Mouse (Mus musculus) limb, embryonic 13.5 days (tissue): ENCODE measurements around the gene Aktip. TPM values are rescaled to one million over a fixed set of nuclear protein-coding genes. Genes with fewer than 3 reads are reported as not detected.

Experiments
- ATAC-seq: fragments of 200-750 bp; cut with Nextera tagmentation; 2 replicates; pipeline ENCODE4 v1.8.0; 2017; ENCODE audit warnings: low read depth, moderate number of reproducible peaks, moderate TSS enrichment; ENCODE audit not compliant: low FRiP score
- H3K27ac ChIP-seq: fragments of 300-500 bp; sonication (generic); 2 replicates; pipeline ENCODE4 v1.5.1; 2015; ENCODE audit warnings: inconsistent platforms, mild to moderate bottlenecking, moderate library complexity
- H3K27me3 ChIP-seq: fragments of 300-500 bp; sonication (generic); 2 replicates; pipeline ENCODE4 v1.6.1; 2015; ENCODE audit warnings: mild to moderate bottlenecking, inconsistent platforms
- H3K36me3 ChIP-seq: fragments of 300-500 bp; sonication (generic); 2 replicates; pipeline ENCODE4 v1.6.1; 2015; ENCODE audit warnings: inconsistent platforms, mild to moderate bottlenecking, moderate library complexity
- H3K4me1 ChIP-seq: fragments of 300-500 bp; sonication (generic); 2 replicates; pipeline ENCODE4 v1.6.1; 2015; ENCODE audit warnings: inconsistent platforms
- H3K4me2 ChIP-seq: fragments of 300-500 bp; sonication (generic); replicated peaks from 2 replicates; pipeline ENCODE4 v1.6.1; 2015; ENCODE audit warnings: inconsistent platforms, mild to moderate bottlenecking, moderate library complexity
- H3K4me3 ChIP-seq: fragments of 300-500 bp; sonication (generic); 2 replicates; pipeline ENCODE4 v1.5.1; 2015; ENCODE audit warnings: moderate library complexity, mild to moderate bottlenecking, inconsistent platforms
- H3K9ac ChIP-seq: fragments of 300-500 bp; sonication (generic); 2 replicates; pipeline ENCODE4 v1.6.1; 2015; ENCODE audit warnings: mild to moderate bottlenecking, inconsistent platforms
- H3K9me3 ChIP-seq: fragments of 300-500 bp; sonication (generic); 2 replicates; pipeline ENCODE4 v1.6.1; 2016; ENCODE audit warnings: inconsistent platforms
- WGBS: fragments of 180-500 bp; shearing (Covaris S2); methylation state at CpG from one replicate; pipeline ENCODE4 v1.1.7; 2015; 5-methylcytosine and 5-hydroxymethylcytosine counted together
- polyA plus RNA-seq: library from polyadenylated mRNA; unstranded; fragments of >200 nt; fragmentation: Nextera tagmentation; extraction: Ambion mirVana; gene quantifications from 2 replicates; pipeline ENCODE4 v1.2.1, GENCODE M21; 2015

The Aktip gene
- polyA plus RNA-seq, 1 experiment from 2014 or later: 53.4 TPM

DNA sequence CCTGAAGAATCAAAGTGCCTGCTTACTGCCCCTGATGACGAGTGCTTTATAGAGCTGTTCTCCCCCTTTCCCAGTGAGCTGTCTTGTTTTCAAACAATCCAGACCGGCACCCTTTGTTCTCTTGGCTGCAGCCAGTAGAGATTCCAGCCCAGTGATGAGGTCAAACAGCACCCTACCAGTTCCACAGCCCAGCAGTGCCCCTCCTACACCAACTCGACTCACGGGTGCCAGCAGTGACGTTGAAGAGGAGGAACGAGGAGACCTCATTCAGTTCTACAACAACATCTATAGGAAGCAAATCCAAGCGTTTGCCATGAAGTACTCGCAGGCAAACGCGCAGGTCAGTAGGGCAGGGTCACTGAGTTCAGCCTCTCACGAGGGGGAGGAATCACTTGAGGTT, 84.9 kb downstream of the Aktip start:
- WGBS: 78% methylated on average over 11 of the region's 11 CpGs
- no peak for ATAC-seq
- H3K36me3 ChIP-seq: peaks cover 80% of the 10 kb centered on the region

DNA sequence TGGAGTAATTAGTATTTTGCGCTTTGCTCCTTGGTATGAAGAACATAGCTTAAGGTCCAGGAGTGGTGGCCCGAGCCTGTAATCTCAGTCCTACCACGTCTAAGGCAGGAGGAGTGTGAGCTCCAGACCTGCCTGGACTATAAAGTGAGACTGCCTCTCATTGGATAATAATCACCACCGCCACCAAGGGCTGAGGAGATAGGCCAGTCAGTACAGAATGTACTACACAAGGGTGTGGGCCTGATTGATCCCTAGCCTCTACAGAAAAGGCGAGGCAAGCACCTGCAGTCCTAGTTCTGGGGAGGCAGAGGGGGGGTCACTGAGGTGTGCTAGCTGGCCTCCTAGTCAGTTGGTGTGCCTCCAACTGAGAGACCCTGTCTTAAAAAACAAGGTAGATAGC, 85.3 kb downstream of the Aktip start:
- 87% methylated on average over 5 of the region's 5 CpGs for WGBS

More for the DNA sequence above, 84.9 kb downstream of the Aktip start:
- H3K27ac ChIP-seq: no peak overlapping the region
- no peak overlapping the region for H3K9ac ChIP-seq
- H3K27me3 ChIP-seq: no peaks in the 10 kb centered on the region
- H3K4me2 ChIP-seq: no peak overlapping the region
- H3K9me3 ChIP-seq: no peaks in the 10 kb centered on the region
- H3K4me1 ChIP-seq: no peaks in the 10 kb centered on the region
- H3K4me3 ChIP-seq: no peak overlapping the region

DNA sequence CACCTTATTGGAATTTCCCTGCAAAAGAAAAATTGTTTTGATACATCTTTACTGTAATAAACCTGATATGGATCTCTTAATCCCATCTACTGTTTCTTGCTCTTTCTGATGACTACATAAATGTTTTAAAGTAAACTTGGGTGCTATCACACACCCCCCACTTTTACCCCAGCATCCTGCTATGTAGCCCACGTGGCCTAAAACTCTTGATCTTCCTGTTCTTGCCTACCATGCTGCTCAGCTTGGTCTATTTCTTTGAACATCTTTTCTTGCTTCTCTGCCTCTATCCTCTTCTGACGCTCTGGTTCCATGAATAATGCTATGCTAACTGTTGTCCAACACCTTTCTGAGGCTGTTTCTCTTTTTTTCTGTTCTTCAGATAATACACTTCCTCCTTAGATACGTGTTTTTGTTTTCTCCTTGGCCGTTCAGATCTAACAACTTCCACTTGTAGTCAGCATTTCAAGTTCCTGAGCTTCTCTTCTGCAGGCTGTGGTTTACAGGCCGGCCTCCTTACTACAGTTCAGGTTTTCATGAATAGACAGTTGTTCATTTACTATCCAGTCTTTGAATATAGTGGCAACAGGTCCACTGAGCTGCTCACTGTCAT, 87.8 kb downstream of the Aktip start:
- Histone ChIP-seq H3K4me2 (no peak overlapping the region), H3K36me3 (peaks cover 63% of the 10 kb centered on the region), H3K27me3 (no peaks in the 10 kb centered on the region), H3K27ac (no peak overlapping the region), H3K4me3 (no peak overlapping the region), H3K9me3 (no peaks in the 10 kb centered on the region), H3K9ac (no peak overlapping the region), H3K4me1 (no peaks in the 10 kb centered on the region)
- 90% methylated on average over 5 of the region's 5 CpGs for WGBS
- no peak for ATAC-seq

More for the DNA sequence above, 85.3 kb downstream of the Aktip start:
- no peak for ATAC-seq
- Histone ChIP-seq H3K4me2 (no peak overlapping the region), H3K9ac (no peak overlapping the region), H3K4me3 (no peak overlapping the region), H3K4me1 (no peaks in the 10 kb centered on the region), H3K27me3 (no peaks in the 10 kb centered on the region), H3K9me3 (no peaks in the 10 kb centered on the region), H3K27ac (no peak overlapping the region), H3K36me3 (peaks cover 75% of the 10 kb centered on the region)

DNA sequence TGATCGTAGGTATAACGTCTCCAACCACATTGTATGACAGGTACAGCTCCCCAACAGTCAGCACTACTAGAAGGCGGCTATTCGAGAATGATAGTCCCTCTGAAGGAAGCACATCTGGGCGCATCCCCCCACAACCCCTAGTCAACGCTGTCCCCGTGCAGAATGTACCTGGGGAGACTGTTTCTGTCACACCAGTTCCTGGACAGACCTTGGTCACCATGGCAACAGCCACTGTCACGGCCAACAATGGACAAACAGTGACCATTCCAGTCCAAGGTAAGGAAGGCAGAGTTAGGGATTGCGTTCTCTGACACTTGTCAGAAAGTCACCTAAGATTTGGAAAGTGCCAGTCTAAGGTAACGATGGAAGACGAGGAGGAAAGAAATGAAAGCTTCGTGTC, 93.5 kb downstream of the Aktip start:
- no peak overlapping the region for H3K27ac ChIP-seq
- WGBS: 92% methylated on average over 12 of the region's 12 CpGs
- no peaks in the 10 kb centered on the region for H3K4me1 ChIP-seq
- no peak overlapping the region for H3K4me3 ChIP-seq
- H3K9me3 ChIP-seq: no peaks in the 10 kb centered on the region
- H3K36me3 ChIP-seq: peaks cover 51% of the 10 kb centered on the region
- no peak overlapping the region for H3K4me2 ChIP-seq
- no peaks in the 10 kb centered on the region for H3K27me3 ChIP-seq
- no peak overlapping the region for H3K9ac ChIP-seq
- ATAC-seq: no peak

DNA sequence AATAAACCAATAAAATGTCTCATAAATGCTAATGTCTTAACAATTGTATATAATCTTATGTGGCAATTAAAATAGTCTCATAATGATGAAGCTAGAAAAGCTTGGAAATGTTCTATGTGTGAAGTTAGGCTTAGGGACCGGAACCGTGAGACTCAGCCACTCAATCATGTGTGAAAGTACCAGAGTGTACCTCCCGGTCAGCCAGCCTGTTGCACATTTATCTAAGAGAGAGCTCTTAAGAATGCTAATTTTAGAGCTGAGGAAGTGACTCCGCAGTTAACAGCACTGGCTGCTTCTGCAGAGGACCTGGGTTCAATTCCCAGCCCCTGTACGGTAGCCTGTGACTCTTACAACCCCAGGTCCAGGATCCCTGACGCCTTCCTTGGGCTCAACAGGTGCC, 101.7 kb downstream of the Aktip start:
- H3K4me1 ChIP-seq: no peaks in the 10 kb centered on the region
- no peak overlapping the region for H3K4me3 ChIP-seq
- no peaks in the 10 kb centered on the region for H3K9me3 ChIP-seq
- H3K27me3 ChIP-seq: no peaks in the 10 kb centered on the region
- 93% methylated on average over 6 of the region's 6 CpGs for WGBS
- H3K9ac ChIP-seq: no peak overlapping the region
- no peak overlapping the region for H3K4me2 ChIP-seq
- peaks cover 60% of the 10 kb centered on the region for H3K36me3 ChIP-seq
- ATAC-seq: no peak
- no peak overlapping the region for H3K27ac ChIP-seq

DNA sequence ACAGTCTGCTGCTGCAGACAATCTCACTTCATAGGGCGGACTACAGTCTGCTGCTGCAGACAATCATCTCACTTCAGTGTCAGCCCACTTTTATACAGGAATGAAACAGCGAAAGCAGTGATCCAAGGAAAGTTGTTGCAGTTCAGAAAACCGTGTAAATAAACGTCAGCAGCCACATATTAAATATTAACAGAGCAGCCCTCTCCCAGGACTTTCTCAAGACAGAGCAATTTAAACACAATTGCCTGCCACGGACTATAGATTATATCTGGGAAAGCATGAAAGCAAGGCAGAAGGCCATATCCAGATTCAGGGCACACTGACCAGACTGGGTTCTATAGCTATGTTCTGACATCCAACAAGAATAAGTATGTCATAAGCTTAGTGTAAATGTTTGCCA, 105.6 kb downstream of the Aktip start:
- ATAC-seq: no peak
- Histone ChIP-seq H3K9me3 (no peaks in the 10 kb centered on the region), H3K27me3 (no peaks in the 10 kb centered on the region), H3K4me1 (no peaks in the 10 kb centered on the region), H3K9ac (no peak overlapping the region), H3K4me3 (no peak overlapping the region), H3K36me3 (peaks cover 65% of the 10 kb centered on the region), H3K27ac (no peak overlapping the region), H3K4me2 (no peak overlapping the region)
- 90% methylated on average over 5 of the region's 5 CpGs for WGBS

DNA sequence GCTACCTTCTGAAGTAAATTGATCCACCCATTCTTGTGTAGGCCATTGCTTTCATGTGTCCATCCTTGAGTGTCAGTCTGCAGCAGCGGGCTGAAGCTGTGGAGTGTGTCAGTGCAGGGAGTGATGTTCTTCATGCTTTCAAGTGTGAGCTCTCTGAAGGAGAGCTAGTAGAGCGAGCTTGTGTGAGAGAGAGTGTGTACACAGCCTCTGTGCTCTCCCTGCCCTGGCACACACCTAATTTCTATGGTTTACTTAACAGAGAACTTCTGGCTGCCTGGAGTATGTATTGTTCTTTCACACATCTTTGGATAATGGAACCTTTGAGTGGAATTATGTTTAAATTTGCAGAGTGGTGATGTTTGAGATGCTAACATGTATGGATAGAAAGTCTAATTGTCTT, 110.2 kb downstream of the Aktip start:
- Histone ChIP-seq H3K9ac (no peak overlapping the region), H3K9me3 (no peaks in the 10 kb centered on the region), H3K4me2 (no peak overlapping the region), H3K27me3 (no peaks in the 10 kb centered on the region), H3K4me1 (no peaks in the 10 kb centered on the region), H3K27ac (no peak overlapping the region), H3K4me3 (no peak overlapping the region), H3K36me3 (peaks cover 67% of the 10 kb centered on the region)
- ATAC-seq: no peak
- WGBS: 88% methylated on average over 2 of the region's 2 CpGs

DNA sequence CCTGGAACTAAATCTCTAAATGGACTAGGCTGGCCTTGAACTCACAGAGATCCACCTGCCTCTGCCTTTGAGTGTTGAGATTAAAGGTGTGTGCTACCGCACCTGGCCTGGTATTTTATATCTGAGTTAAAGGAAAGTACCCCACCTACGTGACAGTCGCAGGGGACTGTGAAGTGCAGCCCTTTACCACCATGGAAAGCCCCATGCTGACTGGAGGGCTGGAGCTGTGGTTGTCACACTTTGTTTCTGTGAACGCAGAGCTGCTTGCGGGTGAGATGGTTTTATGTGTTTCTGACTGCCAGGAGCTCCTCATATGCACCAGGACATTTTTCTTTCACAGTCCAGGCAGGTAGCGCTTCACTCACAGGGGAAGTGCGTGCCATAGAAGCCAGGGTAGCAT, 111.3 kb downstream of the Aktip start:
- 88% methylated on average over 7 of the region's 7 CpGs for WGBS
- Histone ChIP-seq H3K4me1 (no peaks in the 10 kb centered on the region), H3K27me3 (no peaks in the 10 kb centered on the region), H3K9ac (no peak overlapping the region), H3K36me3 (peaks cover 74% of the 10 kb centered on the region), H3K4me3 (no peak overlapping the region), H3K9me3 (no peaks in the 10 kb centered on the region), H3K27ac (no peak overlapping the region), H3K4me2 (no peak overlapping the region)
- no peak for ATAC-seq

DNA sequence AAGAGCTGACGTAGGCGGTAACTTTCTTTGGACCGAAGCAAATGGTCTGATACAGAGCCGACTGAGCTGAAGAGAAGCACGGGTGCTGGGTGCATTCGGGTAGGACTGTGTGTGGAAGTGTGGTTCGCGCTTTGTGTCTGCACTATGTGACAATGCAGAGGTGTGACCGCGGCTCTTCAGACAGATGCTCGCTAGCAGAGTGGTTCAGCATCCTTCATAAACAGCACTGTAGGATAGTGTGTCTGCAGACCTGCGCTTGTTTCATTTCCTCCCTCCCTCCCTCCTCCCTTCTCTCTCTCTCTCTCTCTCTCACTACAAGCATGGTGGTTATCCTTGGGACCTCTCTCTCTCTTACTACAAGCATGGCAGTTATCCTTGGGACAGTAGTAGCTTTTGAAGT, 117.3 kb downstream of the Aktip start:
- H3K4me1 ChIP-seq: no peaks in the 10 kb centered on the region
- H3K27me3 ChIP-seq: no peaks in the 10 kb centered on the region
- no peak overlapping the region for H3K4me2 ChIP-seq
- no peak overlapping the region for H3K4me3 ChIP-seq
- WGBS: 91% methylated on average over 12 of the region's 12 CpGs
- H3K9ac ChIP-seq: no peak overlapping the region
- no peaks in the 10 kb centered on the region for H3K9me3 ChIP-seq
- H3K36me3 ChIP-seq: peaks cover 67% of the 10 kb centered on the region
- no peak for ATAC-seq
- H3K27ac ChIP-seq: no peak overlapping the region

DNA sequence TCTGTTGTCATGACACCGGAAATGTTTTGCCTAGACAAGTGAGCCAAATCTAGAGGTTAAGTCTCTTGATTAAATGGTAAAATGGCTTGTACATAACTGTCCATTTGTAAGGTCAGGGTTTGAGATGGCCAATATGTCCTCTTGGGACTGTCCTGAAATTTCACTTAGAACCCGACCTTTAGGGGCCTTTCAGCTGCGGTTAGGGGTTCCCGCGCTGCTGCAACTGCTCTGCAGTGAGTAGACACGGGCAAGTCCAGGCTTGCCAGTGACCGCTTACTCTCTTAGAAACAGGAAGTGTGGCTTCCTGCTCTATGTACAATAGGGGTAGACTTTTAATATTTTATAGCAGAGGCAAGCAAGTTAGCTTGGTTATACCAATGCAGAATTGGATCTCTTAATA, 117.9 kb downstream of the Aktip start:
- Histone ChIP-seq H3K4me2 (no peak overlapping the region), H3K4me1 (no peaks in the 10 kb centered on the region), H3K36me3 (peaks cover 70% of the 10 kb centered on the region), H3K9me3 (no peaks in the 10 kb centered on the region), H3K27ac (no peak overlapping the region), H3K9ac (no peak overlapping the region), H3K27me3 (no peaks in the 10 kb centered on the region), H3K4me3 (no peak overlapping the region)
- no peak for ATAC-seq
- WGBS: 86% methylated on average over 7 of the region's 7 CpGs

DNA sequence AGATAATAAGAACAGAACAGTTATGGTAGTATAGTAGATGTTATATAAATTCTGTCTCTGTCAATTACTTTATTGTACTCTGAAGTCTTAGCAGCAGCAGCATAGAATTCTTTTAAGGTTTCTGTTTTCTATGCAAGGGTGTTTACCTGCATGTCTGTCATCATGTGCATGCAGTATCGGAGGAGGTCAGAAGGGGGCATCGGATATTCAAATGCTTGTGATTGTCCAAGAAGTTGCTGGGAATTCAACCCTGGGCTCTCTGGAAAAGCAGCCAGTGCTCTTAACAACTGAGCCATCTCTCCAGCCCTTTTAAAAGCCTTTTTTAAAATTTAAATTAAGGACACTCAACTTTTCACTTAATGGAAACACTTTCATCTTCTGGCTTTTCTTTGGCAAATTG, 120.1 kb downstream of the Aktip start:
- no peak overlapping the region for H3K9ac ChIP-seq
- H3K4me2 ChIP-seq: no peak overlapping the region
- H3K4me1 ChIP-seq: no peaks in the 10 kb centered on the region
- H3K4me3 ChIP-seq: no peak overlapping the region
- peaks cover 55% of the 10 kb centered on the region for H3K36me3 ChIP-seq
- no peak overlapping the region for H3K27ac ChIP-seq
- H3K27me3 ChIP-seq: no peaks in the 10 kb centered on the region
- no peaks in the 10 kb centered on the region for H3K9me3 ChIP-seq
- WGBS: 96% methylated on average over 2 of the region's 2 CpGs
- no peak for ATAC-seq

DNA sequence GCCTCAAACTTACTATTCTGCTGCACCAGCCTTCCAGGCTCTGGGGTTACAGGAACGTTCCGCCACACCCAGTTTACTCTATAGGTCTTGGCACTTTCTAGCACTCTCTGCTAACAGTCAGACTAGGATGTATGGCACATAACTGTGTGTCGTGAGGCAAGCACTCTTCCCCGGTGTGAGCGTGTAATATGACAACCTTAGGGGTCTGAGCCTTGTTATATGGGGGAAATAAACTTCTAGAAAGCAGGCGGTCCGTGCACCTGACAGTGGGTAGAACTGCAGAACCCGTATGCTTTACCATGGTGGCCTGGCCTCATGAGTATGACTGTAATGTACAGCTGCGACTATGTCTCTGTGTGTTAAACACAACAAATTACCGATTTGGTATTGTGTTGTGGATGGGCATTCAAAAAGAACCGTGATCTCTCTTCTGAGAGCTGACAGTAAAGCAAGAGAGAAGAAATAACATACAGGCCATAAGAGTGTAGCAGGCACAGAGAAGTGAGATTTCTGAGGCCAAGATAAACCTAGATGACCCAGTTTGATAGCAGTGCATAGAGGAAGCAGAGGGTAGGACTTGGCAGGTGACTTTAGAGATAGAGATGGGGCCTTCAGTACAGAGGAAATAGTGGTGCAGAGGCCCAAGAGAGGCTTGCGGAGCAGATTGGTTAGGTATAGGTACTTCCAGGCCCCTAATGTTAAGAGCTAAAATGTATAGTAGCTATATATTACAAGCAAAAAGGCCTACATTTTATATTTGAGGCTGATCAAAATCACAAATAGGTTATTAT, 122.5 kb downstream of the Aktip start:
- Histone ChIP-seq H3K4me2 (no peak overlapping the region), H3K9ac (no peak overlapping the region)
- 90% methylated on average over 12 of the region's 12 CpGs for WGBS

More for the DNA sequence above, 122.5 kb downstream of the Aktip start:
- Histone ChIP-seq H3K27me3 (no peaks in the 10 kb centered on the region), H3K27ac (no peak overlapping the region), H3K4me1 (no peaks in the 10 kb centered on the region), H3K4me3 (no peak overlapping the region), H3K9me3 (no peaks in the 10 kb centered on the region), H3K36me3 (peaks cover 42% of the 10 kb centered on the region)
- no peak for ATAC-seq
